Mouse (Mus musculus): ENCODE results near the gene Gm21970.

Gm21970 gene

DNA sequence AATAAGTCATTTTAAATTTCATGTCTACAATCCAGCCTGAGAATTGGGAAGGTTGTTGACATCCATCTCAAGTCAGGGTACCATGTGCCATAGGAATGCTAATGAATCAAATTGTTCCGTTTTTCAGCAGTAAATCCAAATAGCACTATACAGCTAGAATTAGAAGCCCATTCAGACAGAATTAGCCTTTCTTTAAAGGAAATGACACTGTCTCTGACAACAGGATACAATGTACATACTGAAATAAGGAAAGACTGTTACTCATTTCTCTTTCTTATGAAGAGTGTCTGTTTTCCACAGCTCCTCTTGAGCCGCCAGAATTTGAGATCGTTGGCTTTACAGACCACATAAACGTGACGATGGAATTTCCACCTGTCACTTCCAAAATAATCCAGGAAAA lies at the start of gene Gm21970:
TSS of gene Gm21970 (plus strand) at position 301 of the 400 bp plus-strand sequence.
- ATAC-seq (ENCODE audit: low TSS enrichment): no peak

DNA sequence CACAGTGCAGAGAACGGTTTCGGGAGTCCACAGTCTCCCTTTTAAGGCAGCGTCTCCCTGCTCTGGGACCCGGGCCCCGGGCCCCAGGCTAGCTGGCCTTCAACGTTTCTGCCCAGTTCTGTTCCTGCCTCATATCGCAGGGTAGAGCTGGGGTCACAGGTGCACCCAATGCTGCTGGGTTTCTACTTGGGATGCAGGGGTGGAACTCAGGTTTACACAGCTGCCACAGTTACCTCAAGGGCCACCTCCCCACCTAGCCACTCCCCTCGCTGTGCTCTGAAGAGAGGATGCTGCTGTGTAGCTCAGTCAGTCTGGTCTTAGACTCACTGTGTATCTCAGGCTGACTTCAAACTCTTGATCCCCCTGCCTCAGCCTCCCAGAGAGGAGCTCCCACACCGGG lies 45.0 kb upstream of the Gm21970 start:
- no peak for ATAC-seq (ENCODE audit: low TSS enrichment)

DNA sequence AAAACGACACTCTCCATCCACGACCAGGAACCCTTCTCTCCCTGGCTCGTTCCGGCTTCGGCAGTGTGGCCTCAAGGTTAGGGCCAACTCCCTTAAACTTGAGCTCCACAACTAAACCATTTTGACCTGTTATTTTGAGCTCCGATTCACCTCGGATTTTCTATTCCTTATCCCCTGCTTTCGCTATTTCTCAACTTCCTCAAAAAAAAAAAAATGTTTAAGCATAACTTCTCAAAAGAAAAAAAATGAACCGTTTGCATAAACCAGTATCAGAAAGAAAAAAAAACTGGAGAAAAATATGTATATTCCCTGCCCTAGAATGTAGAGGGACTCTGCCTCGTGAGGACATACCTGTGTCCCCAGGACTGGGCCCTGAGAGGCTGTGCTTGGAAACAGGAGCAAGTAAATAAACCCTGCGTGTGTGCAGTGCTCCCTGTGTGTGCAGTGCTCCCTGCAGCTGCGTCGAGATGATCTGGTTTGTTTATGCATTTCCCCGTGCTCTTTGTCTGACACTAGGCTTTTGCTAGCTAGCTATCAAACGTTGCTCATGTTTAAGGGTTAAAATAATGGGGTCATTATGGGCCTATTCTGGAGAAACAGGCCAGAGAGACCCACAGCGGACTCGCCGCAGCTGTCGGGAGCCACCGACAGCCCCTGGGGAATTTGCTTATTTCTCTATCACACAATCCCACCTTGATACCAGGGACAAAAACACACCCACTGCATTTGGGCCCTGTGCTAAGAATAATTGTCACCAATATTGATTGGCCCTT lies 43.8 kb upstream of the Gm21970 start:
- ATAC-seq (ENCODE audit: low TSS enrichment): no peak

DNA sequence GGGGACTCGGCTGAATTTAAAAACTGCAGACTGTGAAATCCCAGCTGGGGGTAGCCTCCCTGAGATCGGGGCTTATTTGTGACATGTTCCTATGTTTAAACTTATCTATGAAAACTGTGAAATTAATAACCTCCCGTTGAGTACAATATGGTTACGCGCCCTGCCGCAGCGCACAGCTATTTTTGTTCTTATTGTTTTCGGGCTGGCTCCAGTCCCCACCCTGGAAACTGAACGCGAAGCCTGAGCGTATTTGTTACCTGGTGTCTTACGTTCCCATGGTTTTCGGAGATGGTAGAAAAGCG lies 43.3 kb upstream of the Gm21970 start:
- no peak for ATAC-seq (ENCODE audit: low TSS enrichment)

DNA sequence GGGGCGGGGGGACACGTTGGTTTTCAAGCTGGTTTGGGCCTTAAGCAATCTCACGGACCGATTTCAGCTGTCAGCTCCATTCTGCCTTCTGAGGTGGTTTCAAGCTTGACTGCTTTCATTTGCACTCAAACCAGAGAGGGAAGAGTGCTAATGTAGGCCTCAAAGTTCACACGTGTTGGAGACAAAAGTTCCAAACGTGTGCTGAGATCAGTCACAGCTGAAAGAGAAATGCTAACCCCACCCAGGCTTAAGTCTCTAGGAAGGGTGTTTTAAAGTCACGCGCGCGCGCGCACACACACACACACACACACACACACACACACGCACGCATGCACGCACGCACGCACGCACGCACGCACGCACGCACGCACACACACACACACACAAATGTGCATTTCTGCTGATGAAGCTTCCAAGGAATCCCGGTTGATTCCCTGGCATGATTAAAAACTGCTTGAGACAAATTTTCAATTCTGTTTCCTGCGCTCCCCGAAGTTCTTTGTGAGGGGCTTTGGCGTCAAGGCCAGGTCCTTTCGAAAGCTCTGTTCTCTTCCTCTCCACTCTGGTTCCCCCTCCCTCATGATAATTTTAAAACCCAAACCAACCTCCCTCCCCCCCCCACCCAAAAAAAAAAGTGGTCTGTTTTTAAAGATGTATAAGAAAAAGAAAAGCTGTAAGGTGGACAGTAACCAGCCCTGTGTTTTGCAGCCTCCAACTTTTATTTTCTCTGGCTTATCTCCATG lies 42.8 kb upstream of the Gm21970 start:
- no peak for ATAC-seq (ENCODE audit: low TSS enrichment)

DNA sequence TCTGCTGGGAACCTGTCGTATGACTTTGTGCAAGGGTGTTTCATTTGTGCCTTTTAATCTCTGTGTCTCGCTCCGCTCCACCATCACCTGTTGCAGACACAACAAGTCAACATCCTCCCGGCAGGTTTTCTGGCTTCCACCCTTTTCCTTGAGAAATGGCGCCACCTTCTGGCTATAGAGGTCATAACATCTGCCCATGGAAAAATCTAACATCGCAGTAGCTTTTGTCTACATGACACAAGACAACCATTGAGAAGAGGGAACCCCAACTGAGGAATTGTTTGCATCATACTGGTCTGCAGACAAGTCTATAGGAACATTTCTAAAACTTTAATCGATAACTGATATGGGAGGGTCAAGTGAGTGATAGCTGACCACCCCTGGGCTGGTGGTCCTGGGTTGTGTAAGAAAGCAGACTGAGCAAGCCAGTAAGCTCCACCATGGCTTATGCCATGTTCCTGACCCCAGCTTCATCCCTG lies 39.4 kb upstream of the Gm21970 start:
- ATAC-seq (ENCODE audit: low TSS enrichment): peak; percentile 66

DNA sequence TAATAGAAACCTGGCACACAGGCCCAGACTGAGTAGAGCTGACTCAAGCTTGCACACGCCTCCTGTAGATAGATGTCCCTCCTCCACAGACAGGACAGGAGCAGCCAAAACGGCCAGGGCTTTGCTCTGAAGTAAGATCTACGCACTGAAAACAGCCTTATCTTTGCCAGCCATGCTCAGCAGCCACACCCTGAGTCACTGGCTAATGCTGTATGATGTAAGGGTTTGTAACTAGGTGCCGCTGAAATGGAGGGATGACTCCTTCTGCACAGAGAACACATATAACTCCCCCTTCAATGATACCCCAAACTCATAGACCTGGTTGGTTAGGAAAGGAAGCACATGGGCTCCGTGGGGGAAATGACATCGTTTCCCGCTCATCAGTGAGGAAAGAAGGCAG lies 38.8 kb upstream of the Gm21970 start:
- peak; percentile 86 for ATAC-seq (ENCODE audit: low TSS enrichment)

DNA sequence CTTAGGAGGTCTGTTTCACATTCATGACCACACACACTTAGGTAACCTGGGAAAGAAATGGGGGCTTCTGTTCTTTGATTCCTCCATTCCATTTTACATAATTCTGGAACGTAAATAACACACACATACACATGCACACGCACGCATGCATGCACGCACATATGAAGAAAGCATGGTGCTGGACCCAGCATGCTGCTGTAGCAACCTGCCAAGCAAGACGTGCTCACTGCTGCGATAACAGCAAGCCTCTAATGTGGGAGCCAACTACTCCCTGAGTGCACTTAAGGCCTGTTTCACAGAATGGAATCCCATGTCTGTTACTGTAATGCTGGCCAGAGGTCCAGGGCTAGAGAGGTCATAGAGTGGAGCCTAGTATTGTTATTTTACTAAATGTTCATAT lies 38.3 kb upstream of the Gm21970 start:
- no peak for ATAC-seq (ENCODE audit: low TSS enrichment)

DNA sequence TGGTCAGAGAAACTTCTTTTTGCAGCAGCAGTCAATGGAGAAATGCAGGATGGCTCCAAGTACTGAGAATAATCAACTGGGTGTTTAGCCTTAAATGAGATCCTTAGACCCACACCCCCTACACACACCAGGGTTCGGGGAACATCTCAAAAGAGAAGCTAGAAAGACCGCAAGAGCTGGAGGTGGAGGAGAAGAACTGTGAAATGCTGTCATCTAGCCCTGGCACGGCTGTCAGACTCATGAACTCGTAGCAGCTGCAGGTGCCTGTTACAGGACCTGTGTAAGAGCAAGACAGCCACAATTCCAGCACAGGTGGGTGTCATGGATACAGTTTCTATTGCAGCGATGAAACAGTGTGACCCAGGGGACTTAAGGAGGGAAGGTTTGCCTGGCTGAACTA lies 37.9 kb upstream of the Gm21970 start:
- ATAC-seq (ENCODE audit: low TSS enrichment): no peak

DNA sequence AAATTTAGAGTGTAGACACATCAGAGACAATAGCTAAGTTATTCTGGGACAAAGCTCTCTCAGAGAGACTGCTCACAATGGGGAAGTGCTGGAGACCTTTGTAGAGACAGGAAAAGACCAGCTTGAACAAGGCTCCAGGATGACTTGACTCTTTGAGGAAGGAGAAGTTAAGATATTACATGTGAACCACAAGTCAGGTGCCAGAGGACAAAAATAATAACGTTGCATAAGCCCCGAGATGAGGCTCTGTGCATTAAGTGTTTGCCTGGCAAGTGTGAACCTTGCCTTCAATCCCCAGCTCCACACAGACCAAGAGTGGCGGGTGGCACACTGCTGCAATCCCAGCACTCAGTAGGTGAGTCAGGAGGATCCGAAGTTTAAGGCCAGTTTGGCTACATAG lies 36.9 kb upstream of the Gm21970 start:
- no peak for ATAC-seq (ENCODE audit: low TSS enrichment)

DNA sequence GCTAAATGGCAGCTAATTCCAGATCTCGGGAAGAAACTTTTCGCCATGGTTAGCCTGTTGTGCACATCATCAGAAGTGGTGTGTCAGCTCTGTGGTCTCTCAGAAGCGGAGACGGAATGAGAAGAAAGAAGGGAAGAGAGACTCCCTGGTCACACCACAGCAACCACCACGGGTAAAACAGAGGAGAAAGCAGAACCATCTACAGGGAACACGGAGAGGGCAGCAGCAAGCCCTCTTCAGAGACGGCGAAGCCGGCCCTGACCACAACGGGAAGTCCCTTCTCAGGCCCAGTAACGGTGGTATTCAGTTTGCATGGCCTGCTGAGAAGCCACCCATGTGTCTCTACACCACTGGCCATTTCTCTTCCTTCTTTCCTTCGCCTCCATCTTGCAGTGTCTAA lies 36.4 kb upstream of the Gm21970 start:
- ATAC-seq (ENCODE audit: low TSS enrichment): no peak; the same call in 1 of the 2 replicates

DNA sequence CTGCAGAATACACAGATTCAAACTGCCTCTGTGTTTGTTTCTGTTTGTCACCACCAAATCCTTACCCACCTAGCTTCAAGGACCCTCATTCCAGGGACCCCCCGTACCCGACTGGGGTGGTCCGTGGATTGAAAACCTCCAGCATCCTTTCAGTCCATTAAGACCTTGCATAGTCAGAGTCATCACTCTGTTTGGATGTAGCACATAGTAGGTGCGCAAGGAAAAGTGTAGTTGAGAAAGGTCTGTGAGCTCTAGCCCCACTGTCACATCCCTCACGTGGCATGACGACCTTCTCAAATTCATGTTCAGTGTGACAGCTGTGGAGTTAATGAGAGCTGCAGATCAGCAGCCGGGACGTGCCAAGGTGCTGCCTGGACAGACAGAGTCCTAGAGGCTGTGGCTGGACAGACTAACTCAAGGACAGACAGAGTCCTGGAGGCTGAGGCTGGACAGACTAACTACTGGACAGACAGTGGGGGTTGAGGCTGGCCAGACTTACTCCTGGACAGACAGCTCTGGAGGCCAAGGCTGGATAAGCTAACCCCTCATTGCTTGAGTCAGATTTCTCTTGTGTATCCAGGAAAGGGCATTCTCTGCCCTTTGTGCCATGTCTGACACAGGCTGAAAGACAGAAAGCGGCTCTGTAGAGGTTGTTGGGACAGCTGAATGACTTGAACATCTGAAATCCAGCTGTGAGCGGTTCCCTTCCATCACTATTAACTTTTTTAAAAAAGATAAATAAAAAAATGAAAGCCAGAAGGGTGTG lies 34.6 kb upstream of the Gm21970 start:
- no peak for ATAC-seq (ENCODE audit: low TSS enrichment)

DNA sequence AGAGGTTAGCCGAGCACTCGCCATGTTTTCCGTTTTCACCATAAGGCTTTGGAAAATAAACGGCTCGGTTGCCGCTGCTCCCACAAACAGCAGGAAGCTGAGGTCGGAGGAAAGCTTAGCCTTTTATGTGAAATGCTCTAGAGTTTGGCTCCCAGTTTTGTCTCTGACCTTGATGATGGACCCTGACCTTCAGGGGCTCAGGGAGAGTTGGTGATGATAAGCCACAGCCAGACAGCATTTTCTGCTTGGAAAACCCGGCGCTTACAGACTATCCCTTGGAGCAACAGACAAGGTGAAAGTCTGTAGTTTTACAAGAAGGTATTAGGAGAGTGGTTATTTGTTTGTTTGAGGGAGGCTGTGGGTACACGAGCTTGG lies 34.0 kb upstream of the Gm21970 start:
- ATAC-seq (ENCODE audit: low TSS enrichment): no peak

DNA sequence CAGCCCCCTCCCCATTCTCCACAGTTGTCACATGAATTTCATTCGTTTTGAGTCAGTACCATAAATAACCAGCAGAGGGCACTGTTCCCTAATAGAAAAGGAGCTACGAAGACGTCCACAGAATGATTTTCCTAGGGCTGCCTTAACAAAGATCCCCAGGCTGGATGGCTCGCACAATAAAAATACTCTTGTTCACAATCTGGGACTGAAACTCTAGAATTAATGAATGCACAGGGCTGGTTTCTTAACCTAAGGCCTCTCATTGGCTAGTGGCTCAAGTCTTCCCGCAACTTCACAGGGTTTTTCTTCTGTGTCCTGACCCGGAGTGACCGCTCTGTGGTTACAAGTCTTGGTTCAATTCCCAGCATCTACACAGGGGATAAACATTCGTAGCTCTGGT lies 33.0 kb upstream of the Gm21970 start:
- peak; percentile 64; the same call in 1 of the 2 replicates for ATAC-seq (ENCODE audit: low TSS enrichment)

DNA sequence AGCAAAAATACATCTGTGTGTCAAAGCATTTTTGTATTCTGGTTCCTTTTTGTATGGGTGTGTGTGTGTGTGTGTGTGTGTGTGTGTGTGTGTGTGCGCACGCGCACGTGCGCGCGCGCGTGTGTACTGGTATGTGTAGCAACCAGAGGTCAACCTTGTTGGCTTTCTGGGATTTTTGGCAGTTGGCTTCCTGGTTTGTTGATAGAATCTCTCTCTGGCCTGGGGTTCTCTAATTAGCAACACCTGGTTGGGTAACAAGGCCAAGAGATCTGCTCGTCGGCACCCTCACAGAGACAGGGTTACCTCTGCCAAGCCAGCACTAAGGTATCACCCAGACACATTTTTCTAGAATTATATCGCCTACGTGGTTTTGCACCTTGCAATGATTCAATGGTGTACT lies 32.0 kb upstream of the Gm21970 start:
- no peak for ATAC-seq (ENCODE audit: low TSS enrichment)

DNA sequence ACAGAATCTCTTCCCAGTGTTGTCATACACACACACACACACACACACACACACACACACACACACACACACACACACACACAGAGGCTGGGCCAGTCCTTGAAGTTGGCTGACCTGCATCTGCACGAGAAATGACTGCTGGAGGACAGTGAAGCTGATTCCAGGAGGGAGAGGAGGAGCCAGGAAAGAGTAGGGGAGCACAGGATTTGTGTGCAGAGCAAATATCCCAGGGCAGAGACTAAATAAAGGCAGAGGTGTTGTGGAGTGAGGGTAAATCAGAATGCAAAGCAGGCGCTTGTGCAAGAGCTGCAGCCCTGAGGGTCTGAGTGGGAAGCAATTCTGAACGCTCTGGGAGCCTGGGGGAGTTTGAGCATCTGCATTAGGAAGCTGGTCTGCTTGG lies 31.4 kb upstream of the Gm21970 start:
- no peak for ATAC-seq (ENCODE audit: low TSS enrichment)

DNA sequence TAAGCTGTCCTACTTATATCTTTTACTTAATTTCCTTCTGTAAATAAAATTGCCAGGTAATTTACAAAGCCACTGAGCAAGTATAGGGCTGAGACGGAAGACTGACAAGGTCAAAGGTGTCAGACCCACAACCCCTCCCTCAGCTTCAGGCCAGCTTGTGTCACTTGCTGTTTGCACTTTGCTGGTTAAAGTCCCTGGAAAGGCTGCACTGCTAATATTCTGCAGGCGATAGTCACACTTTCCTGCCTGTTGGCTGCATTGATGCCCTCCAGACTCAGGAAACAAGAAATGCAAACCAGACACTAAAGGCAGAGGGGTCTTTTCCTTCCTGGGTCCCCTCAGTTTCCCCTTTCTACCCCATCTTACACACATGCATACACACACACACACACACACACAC lies 29.5 kb upstream of the Gm21970 start:
- ATAC-seq (ENCODE audit: low TSS enrichment): no peak

DNA sequence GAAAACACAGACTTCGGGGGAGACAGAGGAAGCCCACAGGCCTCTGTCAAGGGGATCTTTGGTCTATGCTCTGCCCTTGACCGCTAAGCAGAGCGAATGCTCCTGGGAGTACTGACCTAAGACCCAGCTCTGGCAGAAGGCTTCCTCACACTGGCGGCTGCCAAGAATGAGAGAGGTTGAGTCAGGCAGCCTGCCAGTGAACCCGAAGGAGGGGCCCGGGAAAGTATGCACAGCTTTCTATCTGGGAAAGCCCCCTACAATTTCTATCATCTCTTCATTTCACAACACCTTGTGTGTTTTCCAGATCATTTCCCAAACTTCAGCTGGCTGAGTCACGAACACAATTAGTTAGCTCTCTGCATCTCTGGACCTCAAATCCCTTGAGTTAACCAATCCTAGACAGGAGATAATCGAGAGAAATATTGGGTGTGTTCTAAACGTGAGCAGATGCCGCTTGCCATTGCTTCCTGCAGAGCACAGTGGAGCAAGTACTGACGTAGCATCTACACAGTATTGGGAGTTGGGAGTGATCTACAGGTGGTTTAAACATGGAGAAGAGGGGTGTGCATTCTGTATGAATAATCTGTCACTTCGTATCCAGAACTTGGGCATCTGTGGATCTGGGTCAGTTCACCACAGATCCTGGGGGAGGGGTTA lies 28.8 kb upstream of the Gm21970 start:
- ATAC-seq (ENCODE audit: low TSS enrichment): no peak

DNA sequence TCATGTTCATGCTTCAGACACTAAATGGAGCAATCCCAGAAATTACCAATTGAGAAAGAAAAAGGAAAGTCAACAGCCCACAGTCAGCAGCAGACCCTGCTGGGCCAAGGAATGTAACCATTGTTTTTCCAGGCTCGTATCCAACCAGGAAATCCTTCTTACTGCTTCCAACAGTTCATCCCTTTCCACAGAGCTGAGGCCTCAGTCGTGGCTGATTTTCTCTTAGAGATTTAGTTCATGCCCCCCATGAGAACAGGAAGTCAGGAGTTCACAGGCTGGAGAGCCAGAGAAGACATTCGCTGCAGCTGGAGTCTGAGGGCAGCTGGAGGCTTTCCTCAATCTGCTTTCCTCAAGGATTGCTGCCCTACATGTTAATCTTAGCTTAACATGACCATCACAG lies 28.0 kb upstream of the Gm21970 start:
- ATAC-seq (ENCODE audit: low TSS enrichment): no peak

DNA sequence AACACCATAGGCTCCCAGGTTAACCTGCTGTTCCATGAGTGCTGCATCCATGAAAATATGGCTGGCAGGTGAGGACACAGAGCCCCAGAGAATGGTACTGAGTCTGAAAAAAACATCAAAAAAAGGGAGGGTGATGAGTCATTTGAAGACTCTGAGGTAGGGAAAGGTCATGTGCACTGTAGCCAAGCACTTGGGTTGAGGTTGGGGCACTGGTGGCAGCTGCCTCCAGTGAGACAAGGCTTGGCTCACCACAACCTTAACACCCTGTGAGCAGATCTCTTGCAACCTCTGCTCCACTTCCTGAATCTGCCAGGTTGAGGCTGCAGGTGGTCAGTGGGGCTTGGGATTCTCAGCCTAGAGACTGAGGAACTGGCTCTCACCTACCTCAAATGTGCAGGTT lies 25.0 kb upstream of the Gm21970 start:
- ATAC-seq (ENCODE audit: low TSS enrichment): no peak

DNA sequence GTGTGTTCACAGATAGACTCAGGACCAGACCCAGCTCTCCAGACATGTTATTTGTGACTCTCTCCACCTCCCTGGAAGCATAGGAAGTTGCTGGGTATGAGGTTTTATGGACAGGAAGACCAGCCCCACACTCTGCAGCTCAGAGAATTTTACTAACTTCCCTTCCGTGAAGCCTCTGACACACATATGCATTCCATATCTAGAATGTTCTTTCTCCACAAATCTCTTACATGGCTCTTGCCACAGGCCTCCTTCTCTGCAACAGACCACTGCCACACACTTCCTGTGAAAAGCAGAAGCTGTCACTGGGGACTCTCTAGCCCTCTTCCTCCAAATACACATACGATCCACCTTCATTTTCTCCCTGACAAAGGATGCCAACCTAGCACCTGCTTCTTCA lies 24.5 kb upstream of the Gm21970 start:
- ATAC-seq (ENCODE audit: low TSS enrichment): no peak
